Mouse (Mus musculus) MN1 (cell line): ENCODE data around the gene Slc17a2.

Experiments used
- DNase-seq: peaks from one replicate; pipeline ENCODE4 v3.0.0-alpha.2; 2016; ENCODE audit warnings: low spot score

Gene Slc17a2

DNA sequence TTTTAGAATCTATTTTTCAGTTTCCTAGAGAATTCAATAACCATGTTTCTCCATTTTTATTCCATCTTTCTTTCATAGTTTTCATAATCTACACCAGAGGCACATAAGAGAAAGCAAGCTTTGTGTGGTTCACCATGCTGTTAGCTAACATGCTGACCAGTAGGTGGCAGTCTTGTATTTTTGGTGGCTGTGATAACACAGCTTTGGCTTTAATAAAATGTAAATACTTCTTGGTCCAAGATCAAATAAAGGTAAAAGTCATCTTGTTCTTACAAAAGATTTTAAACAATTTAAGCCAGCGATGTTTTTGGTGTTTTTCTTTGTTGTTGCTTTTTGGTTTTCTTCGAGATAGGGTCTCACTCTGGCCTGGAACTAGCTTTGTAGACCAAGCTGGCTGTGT, 14.3 kb upstream of the Slc17a2 start:
- peak; percentile 58 for DNase-seq

DNA sequence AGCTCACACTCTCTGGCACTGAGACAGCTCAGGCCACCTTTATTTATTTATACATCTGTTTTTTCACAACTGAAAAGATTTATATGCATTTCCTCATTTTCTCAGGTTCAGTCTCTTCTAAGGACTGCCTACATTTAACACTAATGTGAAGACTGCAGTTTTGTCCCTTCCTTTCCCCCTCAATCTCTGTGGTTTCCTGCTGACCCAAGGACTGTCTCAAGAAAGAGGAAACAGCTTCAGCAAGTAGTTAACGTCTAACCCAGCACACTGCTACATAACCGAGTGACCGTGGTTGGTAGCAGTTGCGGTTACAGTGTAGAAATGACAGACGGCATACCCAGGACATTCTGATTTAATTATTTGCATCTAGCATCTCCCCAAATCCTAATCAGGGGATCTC, 7.4 kb upstream of the Slc17a2 start:
- DNase-seq: no peak

- no peak for DNase-seq
Measured at GRCm38 (mm10) chr13:23804532-23804931, 2.3 kb upstream of the Slc17a2 start.

- no peak for DNase-seq
Measured at GRCm38 (mm10) chr13:23816148-23816547, 9.4 kb downstream of the Slc17a2 start.

- no peak for DNase-seq
Measured at GRCm38 (mm10) chr13:23820179-23820940, 13.6 kb downstream of the Slc17a2 start.

GRCm38 (mm10) chr13:23822213-23822612, 15.4 kb downstream of the Slc17a2 start:
- DNase-seq: no peak

DNA sequence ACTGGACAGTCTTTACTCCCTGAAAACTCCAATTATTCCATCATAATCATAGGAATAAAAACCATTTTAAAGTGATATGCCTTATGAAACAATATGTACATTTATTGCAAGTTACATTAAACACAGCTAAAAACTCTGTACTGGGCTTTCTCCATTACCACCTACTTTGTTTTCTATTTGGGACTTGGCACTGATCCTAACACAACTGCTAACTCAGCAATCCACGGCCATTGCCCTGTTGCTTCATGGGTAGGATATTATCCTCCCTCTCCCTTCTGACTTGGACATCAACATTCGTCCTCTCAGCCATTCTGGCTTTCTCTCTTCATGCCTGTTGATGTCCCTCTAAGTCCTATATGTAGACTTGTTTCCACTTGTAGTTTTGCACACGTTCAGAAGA, 19.8 kb downstream of the Slc17a2 start:
- DNase-seq: no peak

DNA sequence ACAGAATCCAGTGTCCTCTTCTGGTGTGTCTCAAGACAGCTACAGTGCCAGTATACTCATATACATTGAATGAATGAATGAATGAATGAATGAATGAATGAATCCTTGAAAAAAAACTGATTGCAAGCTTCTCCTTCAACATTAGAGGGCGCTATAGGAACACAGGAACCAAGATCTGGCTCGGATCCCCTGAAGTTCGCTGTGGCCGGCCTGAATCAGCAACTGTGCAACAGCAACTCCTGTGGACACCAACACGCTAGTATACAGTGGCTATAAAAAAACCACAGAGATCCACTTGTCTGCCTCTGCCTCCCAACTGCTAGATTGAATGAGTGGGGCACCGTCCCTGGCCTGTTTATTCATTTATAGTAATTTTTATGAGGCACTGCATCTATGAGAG, 26.3 kb downstream of the Slc17a2 start:
- peak; percentile 43 for DNase-seq

DNA sequence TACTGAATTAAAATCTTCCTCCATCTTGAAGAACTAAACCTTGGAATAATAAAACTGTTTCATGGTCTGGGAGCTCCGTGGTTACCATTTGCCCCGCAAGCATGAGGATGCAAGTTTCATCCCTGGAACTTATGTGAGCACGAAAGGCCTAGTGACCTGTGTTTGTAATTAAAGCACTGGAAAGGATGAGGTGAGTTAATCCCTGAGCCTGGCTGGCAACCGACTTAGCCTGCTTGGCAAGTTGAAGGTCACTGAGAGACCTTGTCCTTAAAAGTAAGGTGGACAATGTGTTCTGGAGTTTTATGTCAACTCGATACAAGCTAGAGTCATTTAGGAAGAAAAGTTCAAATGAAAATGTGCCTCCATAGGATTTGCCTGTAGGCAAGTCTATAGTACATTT, 28.0 kb downstream of the Slc17a2 start:
- no peak for DNase-seq

DNA sequence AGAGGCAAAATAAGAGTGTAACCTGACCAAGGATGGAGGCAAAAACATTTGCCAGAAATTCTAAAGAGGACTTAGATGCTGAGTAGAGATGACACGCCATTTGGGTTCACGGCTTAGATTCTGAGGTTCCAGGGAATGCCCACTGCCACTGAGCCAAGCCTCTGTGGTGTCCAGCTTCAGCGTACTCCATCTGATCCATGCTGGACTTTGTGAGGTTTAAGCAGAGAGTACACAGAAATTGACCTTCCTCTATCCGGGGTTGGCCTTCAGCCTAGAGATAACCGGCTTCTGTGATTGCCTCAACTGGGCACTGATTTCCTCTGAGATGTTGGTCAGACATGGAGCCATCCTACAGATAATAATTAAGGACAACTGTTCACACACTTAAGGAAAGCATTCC, 29.8 kb downstream of the Slc17a2 start:
- DNase-seq: no peak

- DNase-seq: no peak
Measured at GRCm38 (mm10) chr13:23839308-23839707, 32.5 kb downstream of the Slc17a2 start, which contains the start of gene Slc17a3. Gene Slc17a3, plus strand, starts transcription at chr13:23839434.

DNA sequence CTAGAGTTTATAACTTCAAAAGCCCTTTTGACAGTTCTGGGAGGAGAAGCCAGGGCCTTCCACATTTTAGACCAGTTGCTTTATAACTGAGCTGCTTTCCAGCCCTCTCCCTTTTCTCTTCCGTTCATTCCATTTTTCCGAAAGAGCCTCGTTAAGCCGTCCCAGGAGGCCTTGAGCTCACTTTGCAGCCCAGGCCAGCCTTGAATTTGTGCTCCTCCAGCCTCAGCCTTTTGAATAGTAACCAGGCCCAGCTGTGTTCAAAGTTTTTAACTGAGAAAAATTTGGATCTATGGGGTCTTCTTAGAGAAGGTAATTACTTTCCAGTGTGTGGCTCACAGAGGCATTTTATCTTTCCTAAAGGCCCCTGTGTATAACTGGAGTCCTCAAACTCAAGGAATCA, 39.1 kb downstream of the Slc17a2 start:
- DNase-seq: no peak

- no peak for DNase-seq
Measured at GRCm38 (mm10) chr13:23849299-23849698, 42.5 kb downstream of the Slc17a2 start.

GRCm38 (mm10) chr13:23856401-23856800, 49.6 kb downstream of the Slc17a2 start:
- no peak for DNase-seq

GRCm38 (mm10) chr13:23861815-23862214, 55.0 kb downstream of the Slc17a2 start:
- DNase-seq: no peak

DNA sequence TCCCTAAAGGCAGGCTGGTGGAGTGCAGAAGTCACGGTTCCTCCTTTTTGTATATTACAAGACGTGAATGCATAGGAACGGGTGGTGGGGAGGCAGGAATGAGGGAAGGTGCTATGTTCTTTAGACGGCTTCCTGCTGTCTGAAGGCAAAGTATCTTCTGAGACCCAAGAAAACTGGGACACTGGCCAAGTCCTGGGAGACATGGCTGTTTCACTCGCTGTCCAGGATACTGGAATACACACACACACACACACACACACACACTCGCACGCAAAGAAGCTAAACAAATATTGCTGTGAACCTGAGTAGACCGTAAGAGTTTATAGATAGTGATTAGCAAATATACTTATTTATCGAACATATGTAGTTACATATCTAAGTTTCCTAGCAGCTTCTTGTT, 57.9 kb downstream of the Slc17a2 start:
- DNase-seq: no peak

DNA sequence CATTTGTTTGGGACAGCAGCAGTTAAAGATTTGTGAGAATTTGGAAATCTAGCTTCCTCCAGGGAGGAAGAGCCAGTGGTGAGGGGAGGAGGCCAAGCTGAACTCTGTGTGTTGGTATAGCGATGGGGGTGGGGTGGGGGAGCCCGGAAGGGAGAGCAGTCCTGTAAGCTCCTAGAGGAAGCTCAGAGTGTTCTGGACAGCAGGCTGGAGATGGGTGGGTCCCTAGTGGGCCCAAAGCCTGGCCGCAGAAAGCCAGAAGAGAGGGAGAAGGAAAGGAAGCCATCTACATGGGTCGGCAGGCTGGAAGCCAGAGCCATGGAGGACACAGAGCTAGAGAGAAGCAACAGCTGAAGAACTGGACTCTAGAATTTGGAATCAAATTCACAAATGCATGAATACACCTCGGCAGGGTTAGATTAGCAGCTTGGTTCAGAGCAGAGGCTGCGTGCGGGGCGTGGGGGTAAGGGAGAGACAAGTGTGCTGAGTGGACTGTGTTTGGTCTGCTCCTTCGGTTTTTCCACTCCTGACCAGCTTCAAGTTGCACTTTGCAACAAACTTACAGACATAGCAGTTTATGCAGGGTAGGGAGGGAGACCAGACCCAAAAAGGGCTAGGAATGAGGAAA, 59.4 kb downstream of the Slc17a2 start:
- no peak for DNase-seq

DNA sequence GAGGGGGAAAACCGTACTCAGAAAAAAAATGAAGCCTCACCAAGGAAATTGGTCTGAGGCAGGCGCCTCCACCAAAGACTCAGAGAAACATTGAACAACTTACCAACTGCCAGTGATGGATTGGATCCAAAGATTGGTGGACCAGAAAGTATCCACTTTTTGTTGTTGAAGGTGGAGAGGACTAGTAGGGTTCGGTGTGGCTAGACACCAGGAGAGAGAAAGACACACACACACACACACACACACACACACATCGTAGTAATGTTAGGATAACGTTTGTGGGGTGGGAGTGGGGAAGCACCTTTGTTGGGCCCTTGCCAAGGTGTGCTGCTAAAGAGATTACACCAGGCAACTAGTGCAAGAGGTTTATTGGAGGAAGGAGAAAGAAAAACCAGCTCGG, 60.2 kb downstream of the Slc17a2 start:
- no peak for DNase-seq

GRCm38 (mm10) chr13:23867405-23867804, 60.6 kb downstream of the Slc17a2 start, which contains the start of gene Slc17a1:
Gene Slc17a1, plus strand, starts transcription at chr13:23867750.
- no peak for DNase-seq

DNA sequence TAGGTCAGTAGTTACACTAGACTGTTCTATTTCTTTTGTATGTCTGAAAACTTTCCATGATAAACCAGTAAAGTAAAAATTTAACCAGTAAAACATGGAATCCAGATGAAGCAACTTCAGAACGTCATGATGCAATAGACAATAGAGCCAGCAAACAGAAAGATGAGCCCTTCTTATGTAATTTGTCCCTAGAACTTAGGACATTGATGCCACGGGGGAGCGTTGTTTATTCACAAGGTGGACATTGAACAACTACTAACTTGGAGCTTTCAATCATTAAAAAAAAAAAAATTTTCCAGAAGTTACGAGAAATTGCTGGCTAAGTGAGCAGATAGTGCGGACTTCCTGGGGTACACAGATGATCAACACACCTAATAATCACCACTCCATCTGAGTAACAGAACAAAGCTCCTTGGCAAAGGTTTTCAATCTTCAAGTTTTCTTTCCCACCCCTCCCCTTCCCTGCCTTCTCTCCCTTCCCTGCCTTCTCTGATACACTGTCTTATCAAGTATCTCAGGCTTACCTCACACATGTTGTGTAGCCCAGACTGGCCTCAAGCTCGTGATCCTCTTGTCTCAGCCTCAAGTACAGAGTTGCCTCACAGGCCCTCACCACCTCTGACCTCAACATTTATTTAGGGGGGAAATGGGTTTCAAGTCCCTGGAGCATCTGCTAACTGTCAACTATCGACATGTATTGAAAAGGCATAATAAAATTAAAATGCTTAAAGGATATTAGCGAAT, 62.2 kb downstream of the Slc17a2 start:
- DNase-seq: no peak

DNA sequence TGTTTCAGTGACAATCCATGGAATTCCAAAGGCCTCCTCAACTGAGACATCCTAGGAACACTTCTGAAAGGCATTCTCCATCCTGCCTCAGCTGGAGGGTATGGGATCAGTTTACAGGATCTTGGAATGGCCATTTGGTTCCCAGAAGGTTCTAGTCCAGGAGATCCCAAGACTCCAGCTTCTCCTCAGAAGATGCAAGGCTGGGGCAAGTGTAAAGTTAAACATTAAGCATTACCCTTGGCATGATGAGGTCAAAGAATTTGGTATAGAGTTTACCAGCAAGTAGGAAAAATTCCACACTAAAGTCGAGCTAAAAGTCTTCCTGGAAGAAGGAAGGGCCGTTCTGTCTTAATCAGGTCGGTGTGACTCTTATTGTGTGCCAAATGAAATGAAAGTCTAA, 63.2 kb downstream of the Slc17a2 start:
- no peak for DNase-seq

DNA sequence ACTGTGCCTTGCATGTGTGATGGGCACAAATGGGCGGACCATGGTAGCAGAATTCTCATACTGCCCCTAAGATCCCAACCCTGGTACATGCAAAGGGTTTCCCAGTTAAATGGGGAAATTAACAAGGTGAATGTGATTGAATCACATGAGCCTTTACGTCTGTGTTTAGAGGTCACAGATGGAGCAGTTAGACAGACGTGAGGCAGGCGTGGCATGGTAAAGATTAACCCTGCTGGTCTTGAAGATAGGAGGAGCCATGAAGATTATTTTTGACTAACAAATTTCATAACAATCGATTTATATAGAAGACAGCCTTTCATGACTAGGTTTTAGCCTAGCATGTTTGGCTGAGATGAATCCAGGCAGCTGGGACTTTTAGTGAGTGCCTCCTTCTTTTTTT, 66.3 kb downstream of the Slc17a2 start:
- DNase-seq: no peak
